Mouse (Mus musculus): ENCODE measurements around the gene Immp2l. TPM values are rescaled to one million over a fixed set of nuclear protein-coding genes. Genes with fewer than 3 reads are reported as not detected.
A peak's percentile ranks its signal among the peaks of the same experiment; 100 is the strongest.
"Not testable (repeated sequence)": the region's sequence is repeated elsewhere in the genome, so short reads cannot be mapped to it uniquely, and the experiment has no call there.

Immp2l gene
- polyA plus RNA-seq, 1 experiment from 2014 or later = 5.0 TPM

DNA sequence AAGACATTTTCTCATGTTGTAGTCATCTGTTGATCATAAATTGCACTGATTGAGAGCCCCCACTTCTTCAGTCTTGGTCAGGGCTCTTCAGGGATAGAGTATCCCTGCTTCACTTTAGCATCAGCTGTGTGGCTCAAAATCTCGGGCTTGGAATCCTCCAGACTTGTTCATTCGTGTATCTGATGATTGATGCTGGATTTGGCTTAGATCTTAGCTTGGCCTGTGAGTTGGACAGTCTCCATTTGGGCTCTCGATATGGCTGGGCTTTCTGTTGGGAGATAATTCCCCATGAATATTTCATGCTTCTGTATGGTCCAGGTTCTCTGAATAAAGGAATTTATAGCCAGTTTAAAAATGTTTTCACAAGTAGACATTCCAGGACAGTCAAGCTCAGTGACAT lies 739.5 kb downstream of the Immp2l start:
- H3K27me3 ChIP-seq = no peaks in the 10 kb centered on the region
- H3K4me2 ChIP-seq = no peak overlapping the region
- H3K9ac ChIP-seq = no peak overlapping the region
- no peak overlapping the region for H3K4me3 ChIP-seq
- H3K4me1 ChIP-seq (replicated peaks) = no peaks in the 10 kb centered on the region
- no peak overlapping the region for H3K27ac ChIP-seq (replicated peaks)
- WGBS = 74% methylated on average over 3 of the region's 3 CpGs
- ATAC-seq (ENCODE audit: low FRiP score, low read depth) = no peak
- no peaks in the 10 kb centered on the region for H3K9me3 ChIP-seq
- H3K36me3 ChIP-seq = no peaks in the 10 kb centered on the region

DNA sequence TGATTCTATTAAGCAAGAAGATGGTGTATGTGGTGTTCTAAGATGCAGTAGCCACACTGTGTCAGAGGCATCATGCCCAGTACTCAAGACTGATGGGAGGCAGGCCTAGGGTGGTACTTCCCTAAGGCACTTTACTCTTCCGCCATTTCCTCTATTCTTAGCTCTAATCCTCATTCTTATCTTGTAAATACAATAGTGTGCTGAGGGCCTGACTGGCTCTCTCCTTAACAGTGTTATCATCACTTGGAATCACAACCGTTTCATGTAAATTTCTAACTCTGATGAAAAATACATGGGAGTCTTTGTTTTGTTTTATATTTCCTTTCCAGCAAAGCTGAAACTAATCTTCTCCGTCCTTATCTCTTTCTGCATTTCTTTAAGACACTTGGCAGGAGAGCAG lies 750.1 kb downstream of the Immp2l start:
- WGBS = 66% methylated on average over 3 of the region's 3 CpGs
- no peak overlapping the region for H3K27ac ChIP-seq (replicated peaks)
- no peaks in the 10 kb centered on the region for H3K27me3 ChIP-seq
- no peak overlapping the region for H3K4me3 ChIP-seq
- no peaks in the 10 kb centered on the region for H3K36me3 ChIP-seq
- H3K9ac ChIP-seq = no peak overlapping the region
- H3K4me2 ChIP-seq = no peak overlapping the region
- no peaks in the 10 kb centered on the region for H3K4me1 ChIP-seq (replicated peaks)
- ATAC-seq (ENCODE audit: low FRiP score, low read depth) = no peak
- H3K9me3 ChIP-seq = no peaks in the 10 kb centered on the region

DNA sequence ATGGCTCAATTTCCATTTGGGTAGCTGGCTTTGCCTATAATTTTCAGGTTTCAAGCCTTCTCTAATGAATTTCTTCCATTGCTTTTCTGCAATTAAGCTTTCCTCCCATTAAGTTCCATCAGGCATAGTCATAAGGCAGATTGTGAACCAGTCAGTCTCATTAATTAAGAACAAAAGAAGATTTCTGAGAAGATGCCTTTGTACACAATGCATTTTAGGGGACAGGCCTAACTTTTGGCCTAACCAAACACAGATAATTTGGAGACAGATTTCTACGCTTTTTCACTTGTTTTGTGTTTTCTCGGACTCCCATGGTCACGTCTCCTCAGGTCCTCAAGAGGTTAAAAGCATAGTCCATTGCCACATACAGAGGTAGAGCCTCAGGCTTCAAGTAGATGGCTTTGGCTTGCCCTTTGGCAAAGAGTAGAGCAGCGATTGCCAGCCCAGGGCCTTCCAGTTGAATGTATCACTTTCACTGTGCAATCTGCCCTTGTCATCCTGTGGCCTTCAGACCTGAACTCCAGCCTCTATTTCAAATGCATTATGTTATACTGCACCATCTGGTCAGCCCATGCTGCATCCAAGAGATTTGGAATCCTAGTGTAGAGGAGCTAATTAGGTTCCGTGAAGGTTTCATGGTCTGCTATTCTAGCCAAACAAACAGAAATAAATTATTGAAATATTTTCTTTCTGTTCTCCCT lies 750.9 kb downstream of the Immp2l start:
- H3K36me3 ChIP-seq = no peaks in the 10 kb centered on the region
- H3K4me2 ChIP-seq = no peak overlapping the region
- H3K4me1 ChIP-seq (replicated peaks) = no peaks in the 10 kb centered on the region
- H3K9ac ChIP-seq = no peak overlapping the region
- 82% methylated on average over 5 of the region's 5 CpGs for WGBS
- H3K27me3 ChIP-seq = no peaks in the 10 kb centered on the region
- no peaks in the 10 kb centered on the region for H3K9me3 ChIP-seq
- no peak overlapping the region for H3K27ac ChIP-seq (replicated peaks)
- no peak overlapping the region for H3K4me3 ChIP-seq
- ATAC-seq (ENCODE audit: low FRiP score, low read depth) = peak; percentile 42; the same call in 1 of the 2 replicates

DNA sequence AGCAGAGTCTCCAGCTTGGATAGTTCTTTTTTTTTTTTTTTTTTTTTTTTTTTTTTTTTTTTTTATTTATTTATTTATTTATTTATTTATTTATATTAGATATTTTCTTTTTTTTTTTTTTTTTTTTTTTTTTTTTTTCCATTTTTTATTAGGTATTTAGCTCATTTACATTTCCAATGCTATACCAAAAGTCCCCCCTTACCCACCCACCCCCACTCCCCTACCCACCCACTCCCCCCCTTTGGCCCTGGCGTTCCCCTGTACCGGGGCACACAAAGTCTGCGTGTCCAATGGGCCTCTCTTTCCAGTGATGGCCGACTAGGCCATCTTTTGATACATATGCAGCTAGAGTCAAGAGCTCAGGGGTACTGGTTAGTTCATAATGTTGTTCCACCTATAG lies 753.9 kb downstream of the Immp2l start:
- ATAC-seq (ENCODE audit: low FRiP score, low read depth); H3K9me3 ChIP-seq; H3K4me3 ChIP-seq; H3K4me1 ChIP-seq (replicated peaks); H3K9ac ChIP-seq; H3K27ac ChIP-seq (replicated peaks); H3K36me3 ChIP-seq; H3K4me2 ChIP-seq; H3K27me3 ChIP-seq: not testable (repeated sequence)
- no CpG with 5 or more reads among the region's 4 CpGs for WGBS

DNA sequence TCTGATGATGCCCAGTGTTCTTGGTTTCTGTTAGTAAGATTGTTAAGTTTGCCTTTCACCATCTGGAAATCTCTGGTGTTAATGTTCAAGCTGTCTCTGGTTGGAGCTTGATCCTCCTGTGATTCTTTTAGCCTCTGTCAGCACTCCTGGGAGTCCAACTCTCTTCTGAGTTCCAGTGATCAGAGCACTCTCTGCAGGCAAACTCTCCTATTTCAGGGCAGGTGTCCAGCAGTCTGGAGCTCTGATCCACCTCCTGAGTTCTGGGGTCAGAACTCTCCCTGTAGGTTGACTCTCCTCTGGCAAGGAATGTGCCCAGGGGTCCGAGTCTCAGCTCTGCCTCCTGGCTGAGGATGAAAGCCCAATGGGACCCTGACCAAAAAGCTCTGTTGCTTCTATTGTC lies 769.8 kb downstream of the Immp2l start:
- H3K9me3 ChIP-seq; H3K4me3 ChIP-seq; H3K27me3 ChIP-seq; ATAC-seq (ENCODE audit: low FRiP score, low read depth); H3K27ac ChIP-seq (replicated peaks); H3K4me2 ChIP-seq; H3K9ac ChIP-seq; H3K4me1 ChIP-seq (replicated peaks); H3K36me3 ChIP-seq: not testable (repeated sequence)
- 88% methylated on average over 1 of the region's 1 CpGs for WGBS

DNA sequence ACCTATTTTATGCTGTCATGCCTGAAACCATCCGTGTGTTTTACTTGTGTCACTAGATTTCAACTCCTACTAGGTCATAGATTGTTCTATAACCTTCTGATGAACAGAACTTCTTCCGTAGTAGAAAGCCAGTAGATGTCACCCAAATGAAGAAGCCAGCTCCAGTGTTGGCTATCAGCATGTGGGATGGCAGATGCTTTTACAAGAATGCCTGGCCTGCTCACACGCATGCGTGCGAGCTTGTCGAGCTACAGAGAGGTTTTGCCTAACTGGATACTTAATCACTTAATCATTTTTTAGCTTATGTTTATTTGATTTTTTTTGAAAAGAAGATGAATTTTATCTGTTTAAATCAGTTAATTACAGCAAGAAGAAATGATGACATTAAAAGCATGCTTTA lies 805.6 kb downstream of the Immp2l start:
- Histone ChIP-seq H3K27me3 (no peaks in the 10 kb centered on the region), H3K27ac (replicated peaks) (no peak overlapping the region), H3K36me3 (no peaks in the 10 kb centered on the region), H3K9me3 (no peaks in the 10 kb centered on the region), H3K4me3 (no peak overlapping the region), H3K4me2 (no peak overlapping the region), H3K9ac (no peak overlapping the region), H3K4me1 (replicated peaks) (no peaks in the 10 kb centered on the region)
- ATAC-seq (ENCODE audit: low FRiP score, low read depth) = no peak
- WGBS = 79% methylated on average over 6 of the region's 6 CpGs

DNA sequence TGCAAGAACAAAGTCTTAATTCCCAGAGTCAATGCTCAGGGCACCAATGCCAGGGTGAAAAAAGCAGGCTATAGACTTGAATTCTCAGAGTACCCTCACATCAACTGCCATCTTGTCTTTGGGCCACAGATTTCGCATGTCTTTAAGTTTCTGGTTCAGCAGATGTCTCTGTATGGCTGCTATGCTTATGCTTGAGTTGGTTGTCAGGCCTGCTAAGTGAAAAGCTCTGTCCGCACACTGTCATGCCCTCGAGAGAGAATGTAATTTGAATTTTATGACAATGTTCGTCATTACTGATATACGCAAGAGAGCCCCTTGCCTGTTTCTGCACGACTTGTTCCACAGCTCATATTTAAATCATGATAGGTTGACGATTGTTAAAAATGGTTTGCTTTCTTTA lies 807.8 kb downstream of the Immp2l start:
- WGBS = 55% methylated on average over 7 of the region's 7 CpGs
- no peak for ATAC-seq (ENCODE audit: low FRiP score, low read depth)

DNA sequence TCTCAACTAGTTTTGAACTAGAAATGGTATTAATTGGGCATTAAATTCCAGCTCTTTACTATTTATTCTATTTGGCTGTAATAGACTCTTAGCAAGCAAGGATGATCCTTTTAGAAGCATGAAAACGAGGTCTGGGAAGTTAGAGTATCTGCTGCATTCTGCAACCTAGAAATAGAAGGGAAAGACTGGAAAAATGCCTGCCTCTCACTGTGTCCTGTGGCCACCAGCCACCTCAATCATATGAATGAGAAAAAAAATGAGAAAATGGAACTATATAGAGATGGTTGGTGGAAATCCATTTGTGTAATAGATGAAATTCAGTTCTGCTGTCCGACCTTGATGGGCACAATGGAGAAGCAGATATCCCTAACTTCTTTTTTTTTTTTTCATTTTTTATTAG lies 810.8 kb downstream of the Immp2l start:
- Histone ChIP-seq H3K4me1 (replicated peaks) (no peaks in the 10 kb centered on the region), H3K9me3 (no peaks in the 10 kb centered on the region), H3K27ac (replicated peaks) (no peak overlapping the region), H3K4me3 (no peak overlapping the region), H3K4me2 (no peak overlapping the region), H3K9ac (no peak overlapping the region), H3K27me3 (no peaks in the 10 kb centered on the region), H3K36me3 (no peaks in the 10 kb centered on the region)
- 89% methylated on average over 2 of the region's 2 CpGs for WGBS
- no peak for ATAC-seq (ENCODE audit: low FRiP score, low read depth)

More for the DNA sequence above, 807.8 kb downstream of the Immp2l start:
- no peak overlapping the region for H3K27ac ChIP-seq (replicated peaks)
- H3K4me3 ChIP-seq = no peak overlapping the region
- no peak overlapping the region for H3K4me2 ChIP-seq
- no peaks in the 10 kb centered on the region for H3K4me1 ChIP-seq (replicated peaks)
- no peak overlapping the region for H3K9ac ChIP-seq
- H3K9me3 ChIP-seq = no peaks in the 10 kb centered on the region
- H3K27me3 ChIP-seq = no peaks in the 10 kb centered on the region
- H3K36me3 ChIP-seq = no peaks in the 10 kb centered on the region

DNA sequence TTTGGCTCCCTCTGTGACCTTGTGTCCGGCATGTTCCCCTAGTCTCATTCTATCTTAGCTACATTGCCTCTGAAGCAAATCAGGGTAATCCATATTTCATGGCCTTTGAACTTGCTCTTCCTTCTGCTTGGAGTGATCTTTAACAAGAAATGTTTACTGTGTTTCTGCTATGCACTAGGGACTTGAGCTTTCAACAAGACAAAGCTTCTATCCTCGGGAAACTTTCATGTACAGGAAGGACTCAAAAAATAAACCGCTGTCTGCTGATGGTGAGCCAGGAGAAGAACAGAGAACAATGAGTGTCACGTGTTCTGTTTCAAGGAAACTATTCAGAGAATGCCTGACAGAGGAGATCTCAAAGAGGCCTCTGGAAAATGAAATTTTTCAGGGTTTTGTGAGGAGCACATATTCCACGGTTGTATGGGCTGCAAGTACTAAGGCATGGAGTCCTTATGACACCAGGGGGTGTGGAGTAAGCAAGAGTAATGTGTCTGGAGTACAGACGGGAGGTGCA lies 814.5 kb downstream of the Immp2l start:
- Histone ChIP-seq H3K9me3 (no peaks in the 10 kb centered on the region), H3K27ac (replicated peaks) (no peak overlapping the region), H3K4me3 (no peak overlapping the region), H3K4me1 (replicated peaks) (0 out of 2 replicates have a peak, but pooled peaks cover 3% of the 10 kb centered on the region), H3K27me3 (no peaks in the 10 kb centered on the region), H3K4me2 (no peak overlapping the region), H3K9ac (no peak overlapping the region), H3K36me3 (no peaks in the 10 kb centered on the region)
- ATAC-seq (ENCODE audit: low FRiP score, low read depth) = no peak
- 73% methylated on average over 6 of the region's 6 CpGs for WGBS

DNA sequence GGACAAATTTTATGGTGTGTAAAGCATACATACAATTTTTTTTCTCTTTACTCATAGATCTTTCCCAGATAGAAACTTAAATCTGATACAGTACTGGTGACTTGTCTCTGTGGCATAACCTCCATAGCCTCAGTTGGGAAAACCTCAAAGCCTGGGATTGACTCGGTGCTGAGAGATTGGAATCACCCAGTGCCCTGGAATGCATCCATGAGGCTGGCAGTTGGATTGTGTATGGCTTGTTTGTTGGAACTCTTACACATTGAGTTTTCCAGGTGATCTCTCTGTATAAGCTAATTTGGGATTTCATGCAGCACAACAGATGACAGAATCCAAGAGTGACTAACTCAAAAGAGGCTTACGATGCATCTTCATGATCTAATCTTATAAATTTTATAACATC lies 815.4 kb downstream of the Immp2l start:
- H3K36me3 ChIP-seq = no peaks in the 10 kb centered on the region
- H3K4me2 ChIP-seq = no peak overlapping the region
- no peak overlapping the region for H3K27ac ChIP-seq (replicated peaks)
- 89% methylated on average over 2 of the region's 2 CpGs for WGBS
- 0 out of 2 replicates have a peak, but pooled peaks cover 3% of the 10 kb centered on the region for H3K4me1 ChIP-seq (replicated peaks)
- no peaks in the 10 kb centered on the region for H3K9me3 ChIP-seq
- no peaks in the 10 kb centered on the region for H3K27me3 ChIP-seq
- H3K9ac ChIP-seq = no peak overlapping the region
- no peak for ATAC-seq (ENCODE audit: low FRiP score, low read depth)
- no peak overlapping the region for H3K4me3 ChIP-seq

DNA sequence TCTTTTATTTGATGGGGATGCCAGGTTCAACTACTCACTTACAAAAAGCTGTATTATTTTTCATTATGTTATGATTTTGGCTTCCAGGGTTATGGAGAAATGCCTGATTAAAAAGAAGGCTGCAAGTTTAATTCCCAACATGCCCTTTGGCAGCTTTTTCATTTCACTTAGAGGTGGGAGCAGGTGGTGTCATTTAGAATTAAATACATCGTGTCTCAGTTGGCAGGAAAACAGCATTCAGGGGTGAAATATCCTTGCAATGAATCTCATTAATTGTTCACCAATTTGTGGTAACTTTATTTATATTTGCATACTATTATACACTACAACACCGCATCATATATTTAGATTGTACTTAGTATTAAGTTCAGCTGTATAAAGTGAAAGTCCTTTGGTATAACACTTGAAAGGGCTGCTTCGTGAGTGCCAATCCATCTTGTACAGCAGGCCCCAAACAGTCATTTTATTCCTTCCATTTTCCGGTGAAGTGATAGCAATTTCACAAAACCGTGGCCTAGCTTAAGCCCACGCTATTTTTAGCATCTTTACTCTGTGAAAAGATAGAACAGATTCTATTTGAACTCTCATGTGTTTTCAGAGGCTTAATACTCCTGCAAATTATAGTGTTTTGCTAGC lies 818.9 kb downstream of the Immp2l start:
- no peak for ATAC-seq (ENCODE audit: low FRiP score, low read depth)

DNA sequence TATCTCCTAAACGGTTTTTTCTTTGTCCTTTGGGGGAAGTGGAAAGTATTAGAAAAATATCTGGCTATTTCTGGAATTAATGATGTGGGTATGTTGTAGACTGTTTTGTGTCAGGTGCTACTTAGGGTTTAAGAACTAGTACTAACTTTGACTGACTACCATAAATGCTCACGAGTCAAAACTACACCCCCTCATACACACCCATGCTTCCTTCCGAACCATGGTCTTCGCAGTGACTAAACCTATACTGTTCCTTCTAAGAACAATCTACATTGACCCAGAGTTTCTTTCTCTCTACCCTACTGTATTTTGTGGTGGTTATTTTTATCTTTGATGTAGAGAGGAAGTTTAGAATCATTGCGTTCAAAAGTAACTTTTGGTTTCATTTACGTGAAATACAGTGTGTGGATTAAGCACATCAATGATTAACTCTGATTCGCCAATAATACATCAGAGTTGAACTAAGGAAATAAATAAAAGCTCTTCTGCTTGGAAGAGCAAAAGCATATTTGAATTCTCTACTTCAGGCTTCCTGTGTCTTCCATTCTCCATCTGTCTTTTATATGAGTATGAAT lies 828.1 kb downstream of the Immp2l start:
- Histone ChIP-seq H3K27me3 (no peaks in the 10 kb centered on the region), H3K36me3 (no peaks in the 10 kb centered on the region), H3K27ac (replicated peaks) (no peak overlapping the region), H3K4me1 (replicated peaks) (no peaks in the 10 kb centered on the region), H3K4me3 (no peak overlapping the region), H3K9ac (no peak overlapping the region), H3K9me3 (no peaks in the 10 kb centered on the region), H3K4me2 (no peak overlapping the region)
- WGBS = 92% methylated on average over 7 of the region's 7 CpGs
- ATAC-seq (ENCODE audit: low FRiP score, low read depth) = no peak

More for the DNA sequence above, 818.9 kb downstream of the Immp2l start:
- no peaks in the 10 kb centered on the region for H3K36me3 ChIP-seq
- no peak overlapping the region for H3K4me3 ChIP-seq
- no peak overlapping the region for H3K27ac ChIP-seq (replicated peaks)
- H3K4me1 ChIP-seq (replicated peaks) = 0 out of 2 replicates have a peak, but pooled peaks cover 3% of the 10 kb centered on the region
- no peak overlapping the region for H3K4me2 ChIP-seq
- no peaks in the 10 kb centered on the region for H3K9me3 ChIP-seq
- H3K9ac ChIP-seq = no peak overlapping the region
- WGBS = 33% methylated on average over 6 of the region's 6 CpGs
- no peaks in the 10 kb centered on the region for H3K27me3 ChIP-seq
